Mouse (Mus musculus): Measurements from ENCODE around the gene Tfe3.
"Not testable (repeated sequence)": the region's sequence is repeated elsewhere in the genome, so short reads cannot be mapped to it uniquely, and the experiment has no call there.

Tfe3 gene

DNA sequence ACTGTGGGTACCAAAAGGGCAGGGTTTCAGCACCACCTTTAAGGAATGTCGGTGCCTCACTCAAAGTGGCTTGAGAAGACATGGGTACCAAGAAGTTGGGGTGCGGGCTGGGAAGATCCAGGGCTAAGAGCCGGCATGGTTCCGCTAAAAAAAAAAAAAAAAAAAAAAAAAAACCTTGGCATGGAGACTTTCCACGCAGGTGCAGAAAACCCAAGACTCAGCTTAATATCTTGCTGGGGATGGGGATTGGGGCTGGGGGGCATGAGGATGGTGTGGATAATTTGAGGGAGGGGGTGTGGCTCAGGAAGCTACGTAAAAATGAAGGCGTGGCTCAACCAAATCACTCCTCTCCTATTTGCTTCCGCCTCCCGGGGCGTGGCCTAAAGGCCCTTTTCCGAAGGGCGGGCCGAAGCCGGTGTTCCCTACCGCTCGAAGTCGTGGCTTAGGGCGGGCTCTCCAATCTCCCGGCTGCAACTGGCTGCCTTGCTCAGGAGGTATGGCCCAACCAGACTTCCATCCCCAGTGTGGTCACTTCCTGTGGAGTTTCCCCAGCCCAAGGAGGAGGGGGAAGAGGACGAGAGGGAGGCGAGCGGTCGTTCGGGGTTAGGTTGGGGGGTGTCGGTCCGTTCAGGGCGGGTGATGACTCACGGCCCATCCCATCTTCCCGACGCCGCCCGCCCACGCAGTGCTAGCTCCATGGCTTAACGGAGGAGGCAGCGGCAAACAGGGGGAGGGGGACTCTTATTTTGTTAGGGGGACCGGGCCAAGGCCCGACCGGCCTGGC, at the start of gene Tfe3:
Gene Tfe3 (plus strand): TSS at position 424 of the 784 bp plus-strand sequence.
- DNase-seq (ENCODE audit: low spot score): peak; percentile 92

DNA sequence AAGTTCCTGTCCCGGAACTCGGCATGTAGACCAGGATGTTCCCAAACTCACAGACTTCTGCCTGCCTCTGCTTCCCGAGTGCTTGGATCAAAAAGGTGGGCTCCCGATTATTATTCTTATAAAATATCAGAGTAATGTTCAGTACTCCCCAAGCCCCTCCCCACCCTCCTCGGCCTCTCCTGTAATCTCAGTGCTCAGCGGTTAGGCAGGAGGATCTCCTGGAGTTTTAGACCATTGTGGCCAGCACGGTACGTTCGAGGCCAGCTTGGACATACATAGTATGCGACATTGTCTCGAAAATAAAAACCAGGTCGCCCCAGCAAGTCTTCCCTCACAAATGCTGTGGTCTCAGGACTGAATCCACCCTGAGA, 48.6 kb upstream of the Tfe3 start:
- DNase-seq (ENCODE audit: low spot score): not testable (repeated sequence)

DNA sequence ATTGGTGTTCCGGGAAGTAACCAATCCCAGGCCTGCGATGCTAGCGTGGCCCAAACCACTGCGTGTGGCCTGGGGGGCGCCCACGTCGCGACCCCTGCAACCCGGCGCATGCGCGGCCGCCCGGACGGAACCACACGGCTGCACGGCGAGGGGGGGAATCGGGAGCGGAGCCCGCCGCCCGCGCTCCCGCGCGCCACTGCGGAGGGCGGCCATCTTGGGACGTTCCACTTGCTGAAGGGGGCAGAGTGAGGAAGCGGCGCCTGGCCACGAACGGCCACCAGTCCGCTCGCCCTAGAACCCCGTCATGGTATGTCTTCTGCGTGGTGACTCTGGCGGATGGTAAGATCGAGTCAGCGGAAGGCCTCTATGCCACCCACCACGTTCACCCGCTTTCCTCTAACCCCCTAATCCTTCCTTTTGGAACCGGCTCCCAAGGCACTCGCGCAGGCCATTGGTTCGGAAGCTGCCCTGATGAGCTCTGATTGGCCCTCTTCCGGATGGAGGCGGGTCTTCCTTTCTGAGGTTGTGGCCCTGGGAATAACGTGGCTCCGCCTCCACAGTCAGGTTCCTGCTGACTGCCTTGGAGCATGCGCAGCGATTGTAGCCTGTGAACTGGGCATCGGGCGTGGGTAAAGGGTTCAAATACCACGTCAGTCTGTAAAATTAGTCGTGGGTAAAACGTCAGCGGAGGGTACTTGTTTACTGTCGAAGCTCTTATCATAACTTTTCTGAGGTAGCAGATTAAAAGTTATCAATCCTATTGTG, 48.0 kb upstream of the Tfe3 start, which contains the start of gene Wdr45:
Gene Wdr45 (plus strand): TSS at position 199 of the 765 bp plus-strand sequence.
- DNase-seq (ENCODE audit: low spot score): peak; percentile 94

DNA sequence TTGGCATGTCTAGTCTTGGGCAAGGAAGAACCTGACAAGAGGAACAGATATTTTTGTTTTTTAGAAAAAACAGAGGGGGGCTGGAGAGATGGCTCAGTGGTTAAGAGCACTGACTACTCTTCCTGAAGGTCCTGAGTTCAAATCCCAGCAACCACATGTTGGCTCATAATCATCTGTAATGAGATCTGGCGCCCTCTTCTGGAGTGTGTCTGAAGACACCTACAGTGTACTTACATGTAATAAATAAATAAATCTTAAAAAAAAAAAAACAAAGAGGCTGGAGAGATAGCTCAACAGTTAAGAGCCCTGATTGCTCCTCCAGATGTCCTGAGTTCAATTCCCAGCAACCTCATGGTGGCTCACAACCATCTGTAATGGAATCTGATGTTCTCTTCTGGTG, 46.3 kb upstream of the Tfe3 start:
- DNase-seq (ENCODE audit: low spot score): peak; percentile 13

DNA sequence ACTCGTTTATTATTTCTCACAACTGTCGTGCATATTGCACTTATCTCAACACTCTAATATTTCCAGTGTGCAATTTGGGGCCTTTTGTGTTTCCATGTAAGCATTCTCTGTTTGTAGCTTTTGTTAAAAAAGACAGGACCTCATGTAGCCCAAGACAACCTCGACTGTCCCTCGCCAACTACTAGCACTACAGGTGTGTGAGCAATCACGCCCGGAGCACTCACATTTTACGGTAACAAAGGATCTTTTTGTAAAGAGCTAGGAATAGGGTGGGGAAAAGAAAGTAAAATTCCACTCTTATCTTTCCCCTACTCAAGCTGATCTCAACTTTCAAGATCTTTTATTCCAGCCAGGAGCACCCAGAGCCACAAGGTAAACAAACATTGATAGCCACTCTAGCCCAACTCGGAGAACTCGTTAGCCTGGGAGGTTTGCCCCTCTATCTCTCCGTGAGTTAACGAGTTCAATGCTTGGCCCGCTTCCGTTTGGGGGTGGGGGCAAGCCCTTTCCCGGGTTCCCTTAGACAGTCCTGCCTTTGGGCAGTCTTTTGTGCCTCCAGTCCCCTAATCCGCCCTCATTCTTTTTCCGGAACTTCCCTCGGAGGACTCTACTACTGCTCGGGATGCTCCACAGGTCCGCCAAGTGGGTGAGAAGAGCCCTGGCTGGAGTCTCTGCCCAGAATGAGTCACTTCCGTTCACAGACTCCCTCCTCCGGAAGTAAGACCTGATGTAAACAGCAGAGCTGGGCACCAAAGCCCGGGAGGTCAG, 40.7 kb upstream of the Tfe3 start, which contains the start of gene Gm45208:
Gene Gm45208 (plus strand): TSS at position 732 of the 768 bp plus-strand sequence.
- DNase-seq (ENCODE audit: low spot score): peak; percentile 75

DNA sequence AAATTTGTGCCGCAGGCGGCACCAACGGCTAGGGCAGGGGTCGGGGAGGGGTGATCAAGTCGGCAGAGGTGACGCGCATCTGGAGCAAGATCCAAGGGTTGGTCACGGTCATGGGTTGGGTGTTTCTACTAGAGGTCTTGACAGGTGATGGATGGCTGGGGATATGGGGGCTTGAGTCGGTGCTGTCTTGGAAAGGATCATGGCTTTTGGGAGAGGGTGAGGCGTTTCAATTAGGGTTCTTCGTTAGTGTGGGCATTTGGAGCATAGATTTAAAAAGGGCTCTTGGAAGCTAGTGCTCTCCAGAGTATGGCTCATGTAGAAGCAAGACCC, 40.1 kb upstream of the Tfe3 start:
- no peak for DNase-seq (ENCODE audit: low spot score)

DNA sequence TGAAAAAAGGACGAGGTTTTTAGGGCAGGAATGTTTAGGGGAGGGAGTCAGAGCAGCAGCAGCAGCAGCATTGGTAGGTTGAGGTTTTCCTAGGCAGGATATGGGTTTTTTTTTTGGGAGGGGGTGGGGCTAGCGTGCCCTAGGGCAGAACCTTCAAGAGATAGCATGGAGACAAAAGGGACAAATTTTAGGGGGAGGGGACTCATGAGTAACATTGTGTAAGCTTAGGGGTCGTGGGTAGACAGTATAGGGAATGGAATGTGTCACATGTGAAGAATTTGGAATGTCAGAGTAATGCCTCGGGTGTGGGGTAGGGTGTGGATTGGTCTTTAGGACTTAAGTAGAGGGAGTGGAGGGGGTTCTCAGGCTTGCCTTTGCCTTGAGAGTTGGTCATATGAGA, 39.7 kb upstream of the Tfe3 start:
- DNase-seq (ENCODE audit: low spot score): no peak

DNA sequence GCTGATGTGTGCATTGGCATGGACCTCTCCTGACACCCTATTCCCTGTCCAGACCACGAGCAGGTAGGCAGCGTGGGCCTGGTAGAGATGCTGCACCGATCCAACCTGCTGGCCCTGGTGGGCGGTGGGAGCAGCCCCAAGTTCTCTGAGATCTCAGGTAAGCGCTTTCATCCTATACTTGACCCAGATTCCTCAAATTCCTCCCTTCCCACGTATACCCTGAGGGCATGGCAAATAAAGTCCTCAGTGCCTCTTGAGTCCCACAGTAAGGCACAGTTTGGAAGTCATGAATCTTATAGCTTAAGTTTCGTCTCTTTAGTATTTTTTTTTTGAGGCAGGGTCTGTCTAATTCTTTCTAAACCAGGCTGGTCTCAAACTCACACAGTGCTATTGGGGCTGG, 38.2 kb upstream of the Tfe3 start:
- no peak for DNase-seq (ENCODE audit: low spot score)

DNA sequence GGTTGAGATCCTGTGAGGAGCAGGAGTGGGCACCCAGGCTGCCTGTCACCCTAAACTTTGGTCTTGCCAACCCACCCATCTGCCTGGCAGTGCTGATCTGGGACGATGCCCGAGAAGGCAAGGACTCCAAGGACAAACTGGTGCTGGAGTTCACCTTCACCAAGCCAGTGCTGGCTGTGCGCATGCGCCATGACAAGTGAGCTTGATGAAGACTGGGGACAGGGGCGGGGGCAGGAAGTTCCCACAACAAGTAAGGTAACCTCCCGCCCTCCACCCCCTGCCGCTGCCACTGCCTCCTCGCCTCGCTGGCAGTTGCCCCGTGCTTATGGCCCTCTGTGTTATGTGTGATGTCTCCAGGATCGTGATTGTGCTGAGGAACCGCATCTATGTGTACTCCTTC, 36.5 kb upstream of the Tfe3 start:
- no peak for DNase-seq (ENCODE audit: low spot score)

DNA sequence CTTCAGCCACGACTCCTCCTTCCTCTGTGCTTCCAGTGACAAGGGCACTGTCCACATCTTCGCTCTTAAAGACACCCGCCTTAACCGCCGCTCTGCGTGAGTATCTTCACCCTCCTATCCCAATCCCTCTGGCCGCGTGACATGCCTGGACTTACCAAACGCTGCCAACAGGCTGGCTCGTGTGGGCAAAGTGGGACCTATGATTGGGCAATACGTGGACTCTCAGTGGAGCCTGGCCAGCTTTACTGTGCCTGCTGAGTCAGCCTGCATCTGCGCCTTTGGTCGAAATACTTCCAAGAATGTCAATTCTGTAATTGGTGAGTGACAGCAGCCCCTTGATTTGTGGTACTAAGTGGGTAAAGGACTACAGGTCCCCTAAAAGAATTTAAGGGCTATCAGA, 35.2 kb upstream of the Tfe3 start:
- no peak for DNase-seq (ENCODE audit: low spot score)

DNA sequence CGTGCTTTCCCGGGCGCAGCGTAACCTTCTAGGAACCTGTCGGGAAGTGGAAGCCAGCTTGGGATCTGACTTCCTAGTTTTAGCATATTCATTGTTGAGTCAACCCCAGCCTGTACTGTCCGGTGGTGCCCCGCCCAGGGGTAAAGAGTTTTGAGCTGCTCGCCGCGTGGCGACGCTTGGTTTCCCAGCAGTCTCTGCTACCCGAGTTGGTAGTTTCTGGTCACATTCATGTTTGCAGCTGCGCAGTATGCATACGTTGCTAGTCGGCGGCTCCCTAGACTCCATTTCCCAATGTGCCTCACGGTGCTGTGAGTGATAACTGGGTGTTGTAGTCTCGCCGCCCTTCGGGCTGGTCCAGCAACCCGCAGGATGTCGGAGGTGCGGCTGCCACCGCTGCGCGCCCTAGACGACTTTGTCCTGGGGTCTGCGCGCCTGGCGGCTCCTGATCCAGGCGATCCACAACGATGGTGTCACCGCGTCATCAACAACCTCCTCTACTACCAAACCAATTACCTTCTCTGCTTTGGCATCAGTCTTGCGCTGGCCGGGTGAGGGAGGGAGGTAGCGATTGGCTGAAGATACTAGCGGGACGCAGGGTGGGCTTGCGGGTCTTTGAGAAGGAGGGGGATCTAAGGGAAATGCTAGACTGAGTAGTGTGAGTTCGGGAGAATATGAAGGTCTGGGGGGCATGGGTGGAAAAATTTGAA, 34.0 kb upstream of the Tfe3 start, which contains the start of gene Praf2:
Gene Praf2 (plus strand): TSS at position 225 of the 707 bp plus-strand sequence.
- peak; percentile 79 for DNase-seq (ENCODE audit: low spot score)

DNA sequence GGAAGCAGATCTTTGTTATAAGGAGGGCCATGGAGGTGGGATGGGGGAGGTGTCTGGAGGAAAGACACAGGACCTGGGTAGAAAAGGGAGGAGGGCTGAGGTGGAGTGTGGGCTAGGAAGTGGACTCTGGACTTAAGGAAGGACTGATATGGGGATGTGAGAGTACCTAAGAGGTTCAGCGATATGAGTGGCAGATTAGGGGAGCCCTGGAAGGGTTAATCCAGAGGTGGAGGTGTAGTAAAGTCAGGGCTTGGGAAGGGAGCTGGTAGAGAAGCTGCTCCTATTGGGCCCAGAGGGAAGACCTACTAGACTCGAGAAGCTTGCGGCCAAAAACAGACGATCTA, 33.5 kb upstream of the Tfe3 start:
- no peak for DNase-seq (ENCODE audit: low spot score)

DNA sequence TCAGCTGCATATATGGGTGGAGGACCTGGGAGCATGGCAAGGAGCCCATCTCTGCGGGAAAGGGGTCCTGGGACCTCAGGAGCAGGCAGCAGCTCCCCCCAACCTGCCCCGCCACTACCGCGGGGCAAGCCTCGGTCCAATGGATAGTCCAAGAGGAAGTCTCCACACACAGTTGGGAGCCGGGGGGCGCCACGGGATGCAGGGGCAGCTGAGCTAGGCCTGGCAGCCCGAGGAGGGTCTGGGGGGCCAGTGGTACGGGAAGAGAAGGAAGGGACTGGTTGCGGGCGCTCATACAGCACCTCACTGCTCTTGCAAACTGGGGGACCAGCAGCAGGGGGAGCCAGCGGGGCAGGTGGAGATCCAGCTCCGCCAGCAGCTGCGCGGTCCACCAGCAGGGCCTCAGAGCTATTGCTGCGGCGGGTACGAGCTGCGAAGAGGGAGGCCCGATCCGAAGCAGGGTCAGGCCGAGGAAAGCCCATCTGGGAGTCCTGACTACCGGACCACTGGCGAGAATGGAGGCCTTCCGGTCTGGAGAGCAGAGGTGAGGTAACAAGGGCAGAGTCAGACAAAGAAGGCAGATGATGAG, 28.7 kb upstream of the Tfe3 start:
- peak; percentile 79 for DNase-seq (ENCODE audit: low spot score)

DNA sequence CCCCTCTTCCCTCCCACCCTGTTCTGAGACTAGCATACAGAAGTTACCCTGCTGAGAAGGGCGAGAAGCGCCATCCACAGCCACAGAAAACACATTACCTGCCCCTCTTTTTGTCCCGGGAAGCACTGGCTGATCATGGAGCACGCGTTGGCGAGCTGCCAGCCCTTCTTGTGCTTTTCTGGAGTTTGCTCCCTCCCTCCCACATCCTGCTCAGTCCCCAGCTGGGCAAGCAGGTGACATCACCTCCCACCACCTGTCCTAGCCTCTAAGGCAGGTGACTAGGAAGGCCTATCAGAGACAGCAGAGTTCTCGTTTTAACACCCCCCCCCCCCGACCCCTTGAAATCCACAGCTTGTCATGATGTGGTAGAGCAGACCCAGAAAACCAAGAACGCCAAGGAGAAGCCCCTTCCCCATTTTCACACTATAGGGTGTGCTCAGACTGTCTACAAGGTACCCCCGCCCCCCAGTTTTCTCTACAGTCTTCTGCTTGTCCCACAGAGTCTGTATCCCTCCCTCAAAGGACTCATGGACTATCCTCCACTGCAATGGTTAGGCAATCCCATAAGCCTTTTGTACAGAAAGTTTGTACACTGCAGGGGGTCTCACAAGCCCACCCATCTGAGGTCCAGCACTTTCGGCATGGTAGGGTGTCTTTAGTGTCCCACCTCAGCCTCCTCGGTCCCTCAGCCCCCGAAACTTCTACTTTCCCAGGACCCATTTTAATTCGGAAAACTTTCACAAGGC, 22.9 kb upstream of the Tfe3 start:
- DNase-seq (ENCODE audit: low spot score): no peak

DNA sequence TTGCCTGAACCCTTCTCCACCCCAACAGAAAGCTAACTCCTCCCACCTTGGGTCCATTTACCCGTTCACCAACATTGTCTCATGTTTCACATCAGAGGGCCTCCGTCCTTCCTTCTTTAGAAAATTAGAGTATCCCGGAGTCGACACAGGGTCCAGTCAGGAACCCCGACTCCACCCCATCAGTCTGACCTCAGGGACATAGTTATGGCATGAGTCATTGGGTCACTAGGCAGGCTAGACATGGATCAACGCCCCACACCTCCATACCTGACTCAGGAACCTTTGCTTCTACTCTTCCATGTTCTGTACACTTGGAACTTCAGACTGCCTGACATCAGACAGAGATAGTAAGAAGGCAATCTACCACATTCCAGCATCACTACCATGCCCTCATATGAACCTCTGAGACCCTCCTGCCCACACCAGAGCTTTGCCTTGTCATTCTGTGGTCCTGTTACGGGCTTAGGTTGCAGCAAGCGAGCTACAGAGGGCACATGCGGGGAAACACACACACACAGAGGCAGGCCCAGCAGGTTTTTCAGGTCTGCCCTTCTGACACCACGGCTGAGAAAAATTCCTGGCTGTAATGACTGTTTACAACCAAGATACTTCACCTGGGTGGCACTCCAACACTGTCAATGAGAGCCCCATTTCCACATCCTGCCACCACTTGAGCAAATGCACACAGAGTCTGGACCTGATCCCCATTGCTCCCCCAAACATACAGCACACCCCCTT, 22.1 kb upstream of the Tfe3 start:
- no peak for DNase-seq (ENCODE audit: low spot score)

DNA sequence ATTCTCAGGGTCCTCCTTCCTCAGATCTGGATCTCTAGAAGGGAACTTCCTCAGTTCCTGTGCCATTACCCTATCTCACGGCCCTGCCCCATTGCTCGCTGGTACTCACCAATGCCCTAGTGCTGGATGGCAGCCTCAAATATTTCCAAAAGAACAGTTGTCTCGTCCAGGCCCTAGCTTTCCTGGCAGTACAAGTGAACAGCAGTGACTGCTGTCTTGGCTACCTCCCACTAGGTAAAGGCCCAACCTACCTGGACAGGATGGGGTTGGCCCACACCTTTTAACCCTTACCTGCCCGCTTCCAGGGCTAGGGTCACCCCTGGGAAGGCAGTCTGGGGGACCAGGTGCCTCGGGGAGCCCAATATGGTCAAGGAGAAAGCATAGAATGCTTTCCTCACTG, 21.3 kb upstream of the Tfe3 start:
- DNase-seq (ENCODE audit: low spot score): no peak

DNA sequence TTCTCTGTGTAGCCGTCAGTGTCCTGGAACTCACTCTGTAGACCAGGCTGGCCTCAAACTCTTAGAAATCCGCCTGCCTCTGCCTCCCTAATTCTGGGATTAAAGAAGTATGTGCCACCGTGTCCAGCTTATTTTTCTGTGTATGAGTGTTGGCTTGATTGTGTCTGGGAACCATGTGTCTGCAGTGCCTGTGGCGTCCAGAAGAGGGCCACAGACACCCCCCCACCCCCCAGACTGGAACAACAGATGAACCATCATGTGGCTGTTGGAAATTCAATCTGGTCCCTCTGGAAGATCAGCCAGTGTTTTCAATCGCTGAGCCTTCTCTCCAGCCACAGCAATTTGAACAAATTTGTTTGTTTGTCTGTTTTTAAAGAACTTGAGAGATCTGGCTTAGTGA, 18.9 kb upstream of the Tfe3 start:
- no peak for DNase-seq (ENCODE audit: low spot score)

DNA sequence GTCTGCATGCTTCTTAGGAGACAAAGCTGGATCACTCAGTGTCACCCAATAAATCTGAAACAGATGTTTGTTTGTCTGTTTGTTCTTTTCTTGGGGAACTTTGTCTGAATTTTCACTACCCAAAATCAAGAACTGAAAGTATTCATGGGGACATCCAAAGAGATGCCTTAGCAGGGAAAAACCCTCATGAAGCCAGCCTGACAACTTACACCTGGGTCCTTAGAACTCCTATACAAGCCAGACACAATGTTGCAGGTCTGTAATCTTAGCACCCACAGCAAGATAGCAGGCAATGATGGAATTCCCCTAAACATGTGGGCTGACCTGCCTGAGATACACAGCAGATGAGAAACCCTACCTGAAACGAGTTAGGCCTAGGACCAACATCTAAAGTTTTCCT, 17.4 kb upstream of the Tfe3 start:
- no peak for DNase-seq (ENCODE audit: low spot score)

DNA sequence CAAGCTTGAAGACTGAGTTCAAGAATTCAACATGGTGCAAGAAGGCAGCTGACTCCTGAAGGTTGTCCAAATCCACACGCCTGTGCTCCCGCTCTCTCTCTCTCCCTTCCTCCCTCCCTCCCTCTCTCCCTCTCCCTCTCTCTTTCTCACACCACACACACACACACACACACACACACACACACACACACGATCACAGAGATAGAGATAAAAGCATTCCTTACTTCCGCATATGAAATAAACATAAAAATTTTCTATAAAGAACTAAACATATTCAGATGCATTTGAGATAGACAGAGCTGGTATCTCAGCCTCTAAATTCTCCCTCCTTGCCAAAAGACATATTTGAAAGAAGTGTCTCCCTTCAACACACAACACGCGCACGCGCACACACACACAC, 16.9 kb upstream of the Tfe3 start:
- DNase-seq (ENCODE audit: low spot score): no peak

DNA sequence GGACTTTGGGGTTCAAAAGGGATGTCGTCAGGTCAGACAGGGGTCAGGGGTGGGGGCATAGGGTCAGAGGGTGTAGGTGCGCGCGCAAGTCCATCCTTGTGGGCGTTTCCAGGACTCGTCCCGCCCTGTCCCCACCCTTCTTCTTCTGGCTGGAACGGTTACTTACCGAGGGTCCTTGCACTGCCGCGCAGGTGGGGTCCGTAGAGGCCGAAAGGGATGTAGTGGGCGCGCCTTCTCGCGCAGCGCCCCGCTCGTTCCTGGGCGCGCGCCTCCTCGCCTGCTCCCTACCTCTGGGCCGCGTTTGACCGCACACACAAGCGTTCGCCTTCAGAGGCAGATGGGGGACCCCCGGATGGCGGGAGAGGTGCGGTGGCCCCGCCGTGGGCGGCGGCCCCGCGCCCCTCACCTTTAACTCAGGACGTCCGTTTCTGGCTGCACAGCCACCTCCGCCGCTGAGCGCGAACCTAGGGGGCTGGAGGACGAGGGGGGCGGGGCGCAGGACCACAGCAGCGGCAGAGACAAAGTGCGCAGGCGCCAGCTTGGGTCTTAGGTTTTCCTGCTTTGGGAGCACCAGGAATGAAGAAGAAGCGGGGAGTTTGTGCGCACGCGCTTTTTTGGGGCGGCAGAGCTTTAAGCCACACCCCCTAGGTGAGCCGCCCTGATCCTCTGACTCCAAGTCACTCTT, 11.8 kb upstream of the Tfe3 start, which contains the start of gene Ccdc120:
Gene Ccdc120 (minus strand): TSS at position 474 of the 685 bp plus-strand sequence.
- no peak for DNase-seq (ENCODE audit: low spot score)
